Mouse (Mus musculus) heart, embryonic 11.5 days (tissue): ENCODE results near the gene Tbc1d14. TPM values are rescaled to one million over a fixed set of nuclear protein-coding genes. Genes with fewer than 3 reads are reported as not detected.

Experiments
- ATAC-seq: fragments of 200-750 bp; cut with Nextera tagmentation; replicated peaks from 2 replicates; pipeline ENCODE4 v1.8.0; 2017; ENCODE audit warnings: moderate library complexity; ENCODE audit not compliant: insufficient number of reproducible peaks, low FRiP score, low TSS enrichment
- H3K27ac ChIP-seq: fragments of 300-500 bp; sonication (generic); 2 replicates; pipeline ENCODE4 v1.5.1; 2014; ENCODE audit warnings: mild to moderate bottlenecking, low read depth, low read length
- H3K27me3 ChIP-seq: fragments of 300-500 bp; sonication (generic); 2 replicates; pipeline ENCODE4 v1.6.1; 2014; ENCODE audit warnings: mild to moderate bottlenecking, low read length, mixed read lengths; ENCODE audit not compliant: control insufficient read depth, insufficient read depth
- H3K36me3 ChIP-seq: fragments of 300-500 bp; sonication (generic); 2 replicates; pipeline ENCODE4 v1.6.1; 2014; ENCODE audit warnings: mild to moderate bottlenecking, low read length, moderate library complexity, mixed read lengths; ENCODE audit not compliant: control insufficient read depth, insufficient read depth
- H3K4me1 ChIP-seq: fragments of 300-500 bp; sonication (generic); 2 replicates; pipeline ENCODE4 v1.6.1; 2014; ENCODE audit warnings: low read length; ENCODE audit not compliant: control insufficient read depth, insufficient read depth
- H3K4me2 ChIP-seq: fragments of 300-500 bp; sonication (generic); 2 replicates; pipeline ENCODE4 v1.6.1; 2014; ENCODE audit warnings: mild to moderate bottlenecking, moderate library complexity
- H3K4me3 ChIP-seq: fragments of 300-500 bp; sonication (generic); 2 replicates; pipeline ENCODE4 v1.5.1; 2014; ENCODE audit warnings: low read depth, low read length
- H3K9ac ChIP-seq: fragments of 300-500 bp; sonication (generic); 2 replicates; pipeline ENCODE4 v1.6.1; 2014; ENCODE audit warnings: mild to moderate bottlenecking, low read depth, low read length, moderate library complexity
- H3K9me3 ChIP-seq: fragments of 300-500 bp; sonication (generic); replicated peaks from 2 replicates; pipeline ENCODE4 v1.6.1; 2016; ENCODE audit warnings: low read length; ENCODE audit not compliant: control insufficient read depth
- WGBS: fragments of 180-500 bp; shearing (Covaris S2); extraction: QIAGEN DNeasy Blood & Tissue Kit; methylation state at CpG from one replicate; pipeline ENCODE4 v1.1.7; 2014; ENCODE audit not compliant: insufficient replicate concordance; 5-methylcytosine and 5-hydroxymethylcytosine counted together
- polyA plus RNA-seq: library from polyadenylated mRNA; unstranded; fragments of >200 nt; fragmentation: Nextera tagmentation; extraction: Ambion mirVana; gene quantifications from 2 replicates; pipeline ENCODE4 v1.2.1, GENCODE M21; 2014

Tbc1d14 gene
- polyA plus RNA-seq, 1 experiment from 2014 or later: 19.8 TPM

- 52% methylated on average over 5 of the region's 5 CpGs for WGBS
- Histone ChIP-seq H3K4me1 (no peaks in the 10 kb centered on the region), H3K4me3 (no peak overlapping the region), H3K9ac (no peak overlapping the region), H3K4me2 (no peak overlapping the region), H3K9me3 (no peaks in the 10 kb centered on the region), H3K27ac (no peak overlapping the region), H3K36me3 (no peaks in the 10 kb centered on the region), H3K27me3 (no peaks in the 10 kb centered on the region)
- no peak for ATAC-seq
Measured at GRCm38 (mm10) chr5:36590499-36590920, 2.6 kb downstream of the Tbc1d14 start.

- Histone ChIP-seq H3K4me2 (no peak overlapping the region), H3K36me3 (no peaks in the 10 kb centered on the region), H3K9me3 (no peaks in the 10 kb centered on the region), H3K9ac (no peak overlapping the region), H3K4me3 (no peak overlapping the region), H3K4me1 (peaks cover 15% of the 10 kb centered on the region), H3K27ac (no peak overlapping the region), H3K27me3 (no peaks in the 10 kb centered on the region)
- 68% methylated on average over 6 of the region's 6 CpGs for WGBS
- ATAC-seq: no peak
Measured at GRCm38 (mm10) chr5:36584299-36584698, 8.8 kb downstream of the Tbc1d14 start.

- Histone ChIP-seq H3K27ac (peak overlapping the region; percentile 86), H3K4me2 (peak overlapping the region; percentile 99), H3K4me3 (peak overlapping the region; percentile 77), H3K4me1 (peaks cover 15% of the 10 kb centered on the region), H3K9ac (peak overlapping the region; percentile 91), H3K9me3 (no peaks in the 10 kb centered on the region), H3K27me3 (no peaks in the 10 kb centered on the region), H3K36me3 (no peaks in the 10 kb centered on the region)
- WGBS: 2% methylated on average over 54 of the region's 54 CpGs
- peak; percentile 98 for ATAC-seq
Measured at GRCm38 (mm10) chr5:36581924-36582642, 11.0 kb downstream of the Tbc1d14 start.

GRCm38 (mm10) chr5:36581259-36581923 lies 11.7 kb downstream of the Tbc1d14 start:
- ATAC-seq: no peak; the same call in 1 of the 2 replicates
- H3K27me3 ChIP-seq: no peaks in the 10 kb centered on the region
- H3K36me3 ChIP-seq: no peaks in the 10 kb centered on the region
- no peak overlapping the region for H3K27ac ChIP-seq
- peak overlapping the region; percentile 91 for H3K9ac ChIP-seq
- no peaks in the 10 kb centered on the region for H3K9me3 ChIP-seq
- peak overlapping the region; percentile 99 for H3K4me2 ChIP-seq
- peaks cover 15% of the 10 kb centered on the region for H3K4me1 ChIP-seq
- H3K4me3 ChIP-seq: peak overlapping the region; percentile 77
- WGBS: 2% methylated on average over 40 of the region's 40 CpGs

- Histone ChIP-seq H3K27ac (no peak overlapping the region), H3K4me1 (peaks cover 20% of the 10 kb centered on the region), H3K36me3 (no peaks in the 10 kb centered on the region), H3K9me3 (no peaks in the 10 kb centered on the region), H3K4me2 (no peak overlapping the region), H3K27me3 (no peaks in the 10 kb centered on the region), H3K4me3 (no peak overlapping the region), H3K9ac (no peak overlapping the region)
- no peak for ATAC-seq
- 79% methylated on average over 7 of the region's 7 CpGs for WGBS
Measured at GRCm38 (mm10) chr5:36579967-36580366, 13.1 kb downstream of the Tbc1d14 start.

GRCm38 (mm10) chr5:36578982-36579381 lies 14.1 kb downstream of the Tbc1d14 start:
- H3K27me3 ChIP-seq: no peaks in the 10 kb centered on the region
- ATAC-seq: no peak
- no peak overlapping the region for H3K27ac ChIP-seq
- H3K4me2 ChIP-seq: no peak overlapping the region
- H3K4me1 ChIP-seq: peaks cover 30% of the 10 kb centered on the region
- H3K36me3 ChIP-seq: no peaks in the 10 kb centered on the region
- no peak overlapping the region for H3K9ac ChIP-seq
- H3K4me3 ChIP-seq: no peak overlapping the region
- 46% methylated on average over 2 of the region's 2 CpGs for WGBS
- no peaks in the 10 kb centered on the region for H3K9me3 ChIP-seq

GRCm38 (mm10) chr5:36576457-36576856 lies 16.6 kb downstream of the Tbc1d14 start:
- no peaks in the 10 kb centered on the region for H3K27me3 ChIP-seq
- H3K9ac ChIP-seq: no peak overlapping the region
- H3K4me1 ChIP-seq: peaks cover 42% of the 10 kb centered on the region
- H3K4me2 ChIP-seq: no peak overlapping the region
- ATAC-seq: no peak
- H3K4me3 ChIP-seq: no peak overlapping the region
- no peaks in the 10 kb centered on the region for H3K9me3 ChIP-seq
- WGBS: 87% methylated on average over 3 of the region's 3 CpGs
- H3K27ac ChIP-seq: no peak overlapping the region
- no peaks in the 10 kb centered on the region for H3K36me3 ChIP-seq

- no peaks in the 10 kb centered on the region for H3K36me3 ChIP-seq
- no peak for ATAC-seq
- H3K4me1 ChIP-seq: peaks cover 36% of the 10 kb centered on the region
- H3K4me3 ChIP-seq: no peak overlapping the region
- WGBS: 88% methylated on average over 1 of the region's 1 CpGs
- H3K9me3 ChIP-seq: no peaks in the 10 kb centered on the region
- no peak overlapping the region for H3K9ac ChIP-seq
- H3K4me2 ChIP-seq: no peak overlapping the region
- H3K27me3 ChIP-seq: no peaks in the 10 kb centered on the region
- no peak overlapping the region for H3K27ac ChIP-seq
Measured at GRCm38 (mm10) chr5:36575745-36576144, 17.3 kb downstream of the Tbc1d14 start.
